Mouse (Mus musculus): Measurements from ENCODE around the gene Arhgap30.
A peak's percentile ranks its signal among the peaks of the same experiment; 100 is the strongest.

Arhgap30 gene

GRCm38 (mm10) chr1:171388376-171389102 is at the start of gene Arhgap30:
Gene Arhgap30, plus strand, starts transcription at chr1:171388954.
- DNase-seq, result peak; percentile 23

GRCm38 (mm10) chr1:171342262-171343207 is 46.2 kb upstream of the Arhgap30 start:
- DNase-seq, result no peak

GRCm38 (mm10) chr1:171343922-171344677 is 44.7 kb upstream of the Arhgap30 start:
- peak; percentile 75 for DNase-seq

GRCm38 (mm10) chr1:171344715-171345114 is 44.0 kb upstream of the Arhgap30 start:
- DNase-seq, result no peak

- peak; percentile 96 for DNase-seq
These were observed 43.3 kb upstream of the Arhgap30 start, which contains the start of the genes Nit1 and Pfdn2 for GRCm38 (mm10) chr1:171345225-171346094. Gene Nit1, minus strand, starts transcription at chr1:171345646. Gene Pfdn2, plus strand, starts transcription at chr1:171345670.

- no peak for DNase-seq
These were observed 42.7 kb upstream of the Arhgap30 start for GRCm38 (mm10) chr1:171346095-171346450.

GRCm38 (mm10) chr1:171348665-171349064 is 40.1 kb upstream of the Arhgap30 start:
- DNase-seq, result no peak

- no peak for DNase-seq
These were observed 39.5 kb upstream of the Arhgap30 start for GRCm38 (mm10) chr1:171349210-171349609.

- DNase-seq, result peak; percentile 50
These were observed 32.9 kb upstream of the Arhgap30 start for GRCm38 (mm10) chr1:171355812-171356340.

- peak; percentile 29 for DNase-seq
These were observed 31.9 kb upstream of the Arhgap30 start for GRCm38 (mm10) chr1:171356814-171357213.

GRCm38 (mm10) chr1:171358421-171358820 is 30.3 kb upstream of the Arhgap30 start:
- DNase-seq, result peak; percentile 46

- DNase-seq, result no peak
These were observed 28.5 kb upstream of the Arhgap30 start for GRCm38 (mm10) chr1:171360253-171360652.

GRCm38 (mm10) chr1:171360656-171361055 is 28.1 kb upstream of the Arhgap30 start, which contains the start of gene Klhdc9:
Gene Klhdc9, minus strand, starts transcription at chr1:171360798.
- DNase-seq, result peak; percentile 95

GRCm38 (mm10) chr1:171361106-171362103 is 27.3 kb upstream of the Arhgap30 start:
- peak; percentile 84 for DNase-seq

- DNase-seq, result no peak
These were observed 22.8 kb upstream of the Arhgap30 start for GRCm38 (mm10) chr1:171365934-171366333.

- peak; percentile 68 for DNase-seq
These were observed 18.8 kb upstream of the Arhgap30 start, which contains the start of gene Nectin4 for GRCm38 (mm10) chr1:171369845-171370556. Gene Nectin4, plus strand, starts transcription at chr1:171370099.

GRCm38 (mm10) chr1:171372880-171373279 is 15.9 kb upstream of the Arhgap30 start:
- DNase-seq, result no peak

- no peak for DNase-seq
These were observed 14.8 kb upstream of the Arhgap30 start for GRCm38 (mm10) chr1:171373946-171374345.

GRCm38 (mm10) chr1:171375646-171376097 is 13.1 kb upstream of the Arhgap30 start:
- no peak for DNase-seq
